Mouse (Mus musculus) mature B cell (primary cell): Measurements from ENCODE around the gene Hadha.

ENCODE experiments used
- in situ Hi-C: fragments of 300-500 bp; cut with MboI; formaldehyde crosslinking; loops from 2 replicates; pipeline ENCODE4 v1.14.3; 2019

The Hadha gene

GRCm38 (mm10) chr5:30154474-30155394, at the start of gene Hadha, which contains the start of gene Hadhb:
Gene Hadha, minus strand, starts transcription at chr5:30155162.
Gene Hadhb, plus strand, starts transcription at chr5:30155248.
- in situ Hi-C loops = no loop called here

- in situ Hi-C loops = no loop called here
Observed at GRCm38 (mm10) chr5:30204441-30204840, 49.5 kb upstream of the Hadha start.

- in situ Hi-C loops = no loop called here
Observed at GRCm38 (mm10) chr5:30203216-30203885, 48.4 kb upstream of the Hadha start.

- in situ Hi-C loops = no loop called here
Observed at GRCm38 (mm10) chr5:30202221-30202620, 47.3 kb upstream of the Hadha start.

GRCm38 (mm10) chr5:30201521-30201920, 46.6 kb upstream of the Hadha start:
- in situ Hi-C loops = no loop called here

GRCm38 (mm10) chr5:30198257-30198656, 43.3 kb upstream of the Hadha start:
- in situ Hi-C loops = no loop called here

- in situ Hi-C loops = no loop called here
Observed at GRCm38 (mm10) chr5:30195340-30195739, 40.4 kb upstream of the Hadha start.

- in situ Hi-C loops = no loop called here
Observed at GRCm38 (mm10) chr5:30192452-30192851, 37.5 kb upstream of the Hadha start.

GRCm38 (mm10) chr5:30187687-30188485, 32.9 kb upstream of the Hadha start:
- in situ Hi-C loops = no loop called here

GRCm38 (mm10) chr5:30175811-30176210, 20.8 kb upstream of the Hadha start:
- in situ Hi-C loops = no loop called here

- in situ Hi-C loops = no loop called here
Observed at GRCm38 (mm10) chr5:30172931-30173692, 18.1 kb upstream of the Hadha start.

GRCm38 (mm10) chr5:30172115-30172514, 17.2 kb upstream of the Hadha start:
- in situ Hi-C loops = no loop called here

- in situ Hi-C loops = no loop called here
Observed at GRCm38 (mm10) chr5:30170303-30170940, 15.5 kb upstream of the Hadha start.

GRCm38 (mm10) chr5:30165234-30165946, 10.4 kb upstream of the Hadha start:
- in situ Hi-C loops = no loop called here

GRCm38 (mm10) chr5:30162339-30162738, 7.4 kb upstream of the Hadha start:
- in situ Hi-C loops = no loop called here

GRCm38 (mm10) chr5:30161836-30162235, 6.9 kb upstream of the Hadha start:
- in situ Hi-C loops = no loop called here

GRCm38 (mm10) chr5:30159601-30160000, 4.6 kb upstream of the Hadha start:
- in situ Hi-C loops = no loop called here

- in situ Hi-C loops = no loop called here
Observed at GRCm38 (mm10) chr5:30155821-30156629, 1.1 kb upstream of the Hadha start.

GRCm38 (mm10) chr5:30155395-30155792, 432 bp upstream of the Hadha start:
- in situ Hi-C loops = no loop called here
